Mouse (Mus musculus) cerebellum, adult 2 months (tissue): ENCODE results near the gene 3110082J24Rik.

ENCODE experiments used
- CTCF ChIP-seq: fragments of 200-500 bp; IDR thresholded peaks from 2 replicates; pipeline ENCODE4 v1.5.1; 2011; ENCODE audit warnings: low read depth, mild to moderate bottlenecking, control low read depth, low read length, moderate library complexity, borderline replicate concordance; ENCODE audit not compliant: insufficient read depth
- POLR2A ChIP-seq: fragments of 200-500 bp; IDR thresholded peaks from 2 replicates; pipeline ENCODE4 v1.6.1; 2011; ENCODE audit warnings: low read length, control low read depth, borderline replicate concordance; ENCODE audit not compliant: insufficient read depth

- TF ChIP-seq CTCF (no peak), POLR2A (no peak)
Measured at GRCm38 (mm10) chr5:30152413-30152812, 46.5 kb upstream of the 3110082J24Rik start.
